Mouse (Mus musculus): Measurements from ENCODE around the gene Tmem51.

GRCm38 (mm10) chr4:142118522-142118921 lies 34.4 kb upstream of the Tmem51 start:
- TF ChIP-seq CTCF (IDR thresholded peaks at IDR 0.05; ENCODE audit: low read depth, low read length) (no peak), POLR2A (IDR thresholded peaks at IDR 0.05; ENCODE audit: insufficient read depth, low read length) (no peak)
